13 mouse cellular contexts compared by ENCODE assay signal in genomic region chr2:84292351-84293000, GRCm38 (mm10).
A peak's percentile ranks its signal among the peaks of the same experiment; 100 is the strongest.
DNase-seq lines count a peak whose midpoint lies in the region; ATAC-seq and TF ChIP-seq lines count a peak whose summit lies in the region.
"Had no signal": no experiment of that assay in that cellular context is flagged by ENCODE, and none has a peak within 500 bp of the region (broad histone marks: within the 10 kb centered on the region; RNA-seq: fewer than 3 reads in every experiment).

No protein-coding gene starts in this region.

- CTCF ChIA-PET in Patski (lab: Charles Lee): no interaction called here

- ATAC-seq in hindbrain, postnatal 0 days: no peak
- ATAC-seq in liver, embryonic 14.5 days (ENCODE audit: insufficient read depth): no peak
- no peak for ATAC-seq in Patski
- ATAC-seq in megakaryocyte-erythroid progenitor cell, adult 5-6 weeks (replicated peaks; ENCODE audit: low FRiP score, low TSS enrichment, poor library complexity, severe bottlenecking): peak; percentile 47; the same call in 1 of the 2 replicates

- TF ChIP-seq EP300 in liver, embryonic 14.5 days (IDR thresholded peaks at IDR 0.05; ENCODE audit: low read depth): no peak

- peak; percentile 34; the same call in 1 of the 2 replicates for TF ChIP-seq CTCF in hindbrain, postnatal 0 days (IDR thresholded peaks at IDR 0.05; ENCODE audit: low read depth)
- peak; percentile 28 for TF ChIP-seq CTCF in liver, embryonic 14.5 days (IDR thresholded peaks at IDR 0.05; ENCODE audit: low read depth)
- peak; percentile 18 for TF ChIP-seq CTCF in Patski (IDR thresholded peaks at IDR 0.05)

- no peaks in the 10 kb centered on the region for H3K36me3 ChIP-seq in hindbrain, postnatal 0 days (ENCODE audit: insufficient read depth, low read length)
- no peaks in the 10 kb centered on the region for H3K36me3 ChIP-seq in hindbrain, embryonic 10.5 days
- no peaks in the 10 kb centered on the region for H3K36me3 ChIP-seq in liver, embryonic 14.5 days (replicated peaks; ENCODE audit: control insufficient read depth, insufficient read depth, low read depth)
- H3K36me3 ChIP-seq: G1E; hindbrain, embryonic 12.5 days had no signal

- no peak overlapping the region for H3K4me2 ChIP-seq in hindbrain, postnatal 0 days (ENCODE audit: low read depth, low read length)
- H3K4me2 ChIP-seq in liver, embryonic 14.5 days (ENCODE audit: low read depth): no peak overlapping the region
- H3K4me2 ChIP-seq: hindbrain, embryonic 12.5 days; midbrain, embryonic 11.5 days had no signal

- H3K27me3 ChIP-seq in hindbrain, postnatal 0 days (ENCODE audit: insufficient read depth, low read length): no peaks in the 10 kb centered on the region
- no peaks in the 10 kb centered on the region for H3K27me3 ChIP-seq in hindbrain, embryonic 10.5 days (ENCODE audit: insufficient read depth, poor library complexity, severe bottlenecking)
- H3K27me3 ChIP-seq in liver, embryonic 14.5 days (ENCODE audit: control insufficient read depth, insufficient read depth, low read length): no peaks in the 10 kb centered on the region
- peaks cover 47% of the 10 kb centered on the region for H3K27me3 ChIP-seq in Patski
- H3K27me3 ChIP-seq: hindbrain, embryonic 12.5 days had no signal

- no peaks in the 10 kb centered on the region for H3K4me1 ChIP-seq in hindbrain, postnatal 0 days (ENCODE audit: insufficient read depth, low read length)
- no peaks in the 10 kb centered on the region for H3K4me1 ChIP-seq in hindbrain, embryonic 10.5 days (replicated peaks)
- H3K4me1 ChIP-seq in liver, embryonic 14.5 days (replicated peaks; ENCODE audit: control insufficient read depth in 2 of 2, insufficient read depth in 2 of 2, low read length in 1 of 2): no peaks in the 10 kb centered on the region
- H3K4me1 ChIP-seq: hindbrain, embryonic 12.5 days had no signal

- no peak overlapping the region for H3K9ac ChIP-seq in hindbrain, postnatal 0 days (replicated peaks; ENCODE audit: low read length)
- no peak overlapping the region for H3K9ac ChIP-seq in liver, embryonic 14.5 days (replicated peaks)
- H3K9ac ChIP-seq: hindbrain, embryonic 12.5 days had no signal

- H3K27ac ChIP-seq in hindbrain, postnatal 0 days: no peak overlapping the region
- H3K27ac ChIP-seq in hindbrain, embryonic 10.5 days: no peak overlapping the region
- H3K27ac ChIP-seq in liver, embryonic 14.5 days: no peak overlapping the region
- H3K27ac ChIP-seq: hindbrain, embryonic 12.5 days had no signal

- POLR2A ChIA-PET in Patski (lab: Charles Lee): no interaction called here

- WGBS in hindbrain, postnatal 0 days: 87% methylated on average over 4 of the region's 4 CpGs
- 97% methylated on average over 4 of the region's 4 CpGs for WGBS in hindbrain, embryonic 10.5 days
- 71% methylated on average over 4 of the region's 4 CpGs for WGBS in liver, embryonic 14.5 days (ENCODE audit: insufficient replicate concordance)

- in situ Hi-C loops in Patski (cut with MboI; ENCODE audit: low pct_unique_long_range_greater_than_20kb): no loop called here

- no peak overlapping the region for H3K4me3 ChIP-seq in hindbrain, postnatal 0 days (ENCODE audit: low read length)
- no peak overlapping the region for H3K4me3 ChIP-seq in hindbrain, embryonic 10.5 days
- H3K4me3 ChIP-seq in liver, embryonic 14.5 days (ENCODE audit: insufficient read depth in 1 of 2, low read depth in 2 of 2, low read length in 2 of 2): no peak overlapping the region
- H3K4me3 ChIP-seq: erythroblast, embryonic 14.5 days; hindbrain, embryonic 12.5 days had no signal

- DNase-seq in hindbrain, postnatal 0 days (ENCODE audit: low spot score): no peak
- no peak for DNase-seq in hindbrain, embryonic 10.5 days (ENCODE audit: low spot score)
- no peak for DNase-seq in liver, embryonic 14.5 days (ENCODE audit: low read depth in 3 of 3, low spot score in 3 of 3)
- DNase-seq in liver: no peak
- no peak for DNase-seq in Patski (ENCODE audit: low read depth, low spot score)
- DNase-seq in right cerebral cortex, adult 18-20 months: no peak
- DNase-seq: cerebellum, adult 8-10 months; thymus, adult 18-20 months had no signal

- no peaks in the 10 kb centered on the region for H3K9me3 ChIP-seq in hindbrain, postnatal 0 days (ENCODE audit: low read length)
- no peaks in the 10 kb centered on the region for H3K9me3 ChIP-seq in hindbrain, embryonic 10.5 days
- no peaks in the 10 kb centered on the region for H3K9me3 ChIP-seq in liver, embryonic 14.5 days (ENCODE audit: control insufficient read depth, low read length)
- H3K9me3 ChIP-seq: G1E; hindbrain, embryonic 12.5 days had no signal
